Mouse (Mus musculus): ENCODE measurements around the gene Rnf157. TPM values are rescaled to one million over a fixed set of nuclear protein-coding genes. Genes with fewer than 3 reads are reported as not detected.
"Not testable (repeated sequence)": the region's sequence is repeated elsewhere in the genome, so short reads cannot be mapped to it uniquely, and the experiment has no call there.

Rnf157 gene
- total and polyA plus RNA-seq, 3 experiments: 8.7 to 39.3 (median 10.9) TPM

GRCm38 (mm10) chr11:116384171-116384570 is 28.7 kb downstream of the Rnf157 start:
- TF ChIP-seq CHD2 (IDR thresholded peaks at IDR 0.05; ENCODE audit: low read length): no peak
- no peak for TF ChIP-seq ELF1 (IDR thresholded peaks at IDR 0.05; ENCODE audit: low read depth, low read length)
- TF ChIP-seq NRF1 (IDR thresholded peaks at IDR 0.05; ENCODE audit: low read depth, low read length): no peak
- TF ChIP-seq POLR2A (IDR thresholded peaks at IDR 0.05; ENCODE audit: low read depth, low read length): no peak
- TF ChIP-seq E2F4 (IDR thresholded peaks at IDR 0.05; ENCODE audit: insufficient replicate concordance, low read depth, low read length): no peak
- no peak for TF ChIP-seq NELFE (IDR thresholded peaks at IDR 0.05; ENCODE audit: low read depth, low read length)
- TF ChIP-seq CHD1 (IDR thresholded peaks at IDR 0.05; ENCODE audit: low read depth, low read length): no peak
- no peak for TF ChIP-seq TCF12 (IDR thresholded peaks at IDR 0.05; ENCODE audit: low read depth, low read length)
- no peak for TF ChIP-seq BHLHE40 (IDR thresholded peaks at IDR 0.05; ENCODE audit: low read depth, low read length)
- no peak for TF ChIP-seq GABPA (IDR thresholded peaks at IDR 0.05; ENCODE audit: insufficient replicate concordance, low read depth, low read length)
- no peak for TF ChIP-seq RCOR1 (conservative IDR thresholded peaks at IDR 0.05; ENCODE audit: low read depth, low read length)
- TF ChIP-seq MXI1 (IDR thresholded peaks at IDR 0.05; ENCODE audit: low read depth, low read length): no peak
- TF ChIP-seq POLR2AphosphoS2 (IDR thresholded peaks at IDR 0.05; ENCODE audit: low read depth, low read length): no peak
- H3K4me3 ChIP-seq (replicated peaks in 1 of 3; ENCODE audit: low read depth in 2 of 3, low read length in 2 of 3, poor library complexity in 1 of 3): no peak overlapping the region
- DNase-seq (ENCODE audit: extremely low read depth): no peak
- H3K79me2 ChIP-seq (replicated peaks; ENCODE audit: control insufficient read depth, extremely low read depth, insufficient read depth, poor library complexity, severe bottlenecking): peaks cover 5% of the 10 kb centered on the region; the same call in 1 of the 2 replicates
- no peak overlapping the region for H3K27ac ChIP-seq (ENCODE audit: insufficient read depth, low read depth)
- no peaks in the 10 kb centered on the region for H3K27me3 ChIP-seq (replicated peaks)
- H3K9ac ChIP-seq (ENCODE audit: insufficient read depth, low read depth): no peak overlapping the region
- in situ Hi-C loops (cut with MboI; ENCODE audit: low pct_ligation_motif_present, low pct_unique_long_range_greater_than_20kb, low sequenced_read_pairs) (no loop called here), dilution Hi-C loops (cut with MboI; ENCODE audit: extremely low pct_ligation_motif_present, extremely low pct_unique_long_range_greater_than_20kb, low sequenced_read_pairs) (no loop called here)
- H3K4me2 ChIP-seq (ENCODE audit: insufficient read depth, low read depth, poor library complexity, severe bottlenecking): no peak overlapping the region
- peaks cover 0 to 3% of the 10 kb centered on the region in 2 experiments for H3K36me3 ChIP-seq (replicated peaks in 1 of 2; ENCODE audit: control insufficient read depth in 1 of 2, insufficient read depth in 1 of 2, low read length in 1 of 2)
- peaks cover 33 to 61% of the 10 kb centered on the region in 2 experiments for H3K4me1 ChIP-seq (ENCODE audit: control insufficient read depth in 1 of 2, insufficient read depth in 2 of 2)
- no peaks in the 10 kb centered on the region for H3K9me3 ChIP-seq (replicated peaks; ENCODE audit: low read length)

- H3K9me3 ChIP-seq (replicated peaks; ENCODE audit: low read length); H3K4me2 ChIP-seq (ENCODE audit: insufficient read depth, low read depth, poor library complexity, severe bottlenecking); DNase-seq (ENCODE audit: extremely low read depth); H3K4me3 ChIP-seq (replicated peaks in 1 of 3; ENCODE audit: low read depth in 2 of 3, low read length in 2 of 3, poor library complexity in 1 of 3); in situ Hi-C loops (cut with MboI; ENCODE audit: low pct_ligation_motif_present, low pct_unique_long_range_greater_than_20kb, low sequenced_read_pairs); H3K36me3 ChIP-seq (replicated peaks in 1 of 2; ENCODE audit: control insufficient read depth in 1 of 2, insufficient read depth in 1 of 2, low read length in 1 of 2); H3K9ac ChIP-seq (ENCODE audit: insufficient read depth, low read depth); H3K27me3 ChIP-seq (replicated peaks); H3K79me2 ChIP-seq (replicated peaks; ENCODE audit: control insufficient read depth, extremely low read depth, insufficient read depth, poor library complexity, severe bottlenecking); dilution Hi-C loops (cut with MboI; ENCODE audit: extremely low pct_ligation_motif_present, extremely low pct_unique_long_range_greater_than_20kb, low sequenced_read_pairs); H3K27ac ChIP-seq (ENCODE audit: insufficient read depth, low read depth): not testable (repeated sequence)
- H3K4me1 ChIP-seq (ENCODE audit: control insufficient read depth in 1 of 2, insufficient read depth in 2 of 2): peaks cover 34 to 62% of the 10 kb centered on the region in 2 experiments
- TF ChIP-seq HCFC1 (IDR thresholded peaks at IDR 0.05; ENCODE audit: low read depth, low read length): 0 out of 2 replicates have a peak, but pooled peaks have one; percentile 15
- TF ChIP-seq ZNF384 (IDR thresholded peaks at IDR 0.05; ENCODE audit: low read depth, low read length): peak; percentile 93
Measured at GRCm38 (mm10) chr11:116383070-116383469, 29.8 kb downstream of the Rnf157 start.

Data from CH12.LX (cell line).